Mouse (Mus musculus): ENCODE results near the gene Stxbp6. TPM values are rescaled to one million over a fixed set of nuclear protein-coding genes. Genes with fewer than 3 reads are reported as not detected.

Stxbp6 gene
- total RNA-seq, 2 experiments from 2014 or later, result 1.5 to 1.6 TPM

- no peak for ATAC-seq (replicated peaks; ENCODE audit: low FRiP score, poor library complexity, severe bottlenecking)
These were observed 141.6 kb downstream of the Stxbp6 start for GRCm38 (mm10) chr12:44932954-44933353.

GRCm38 (mm10) chr12:44931716-44932115, 142.8 kb downstream of the Stxbp6 start:
- no peak for ATAC-seq (replicated peaks; ENCODE audit: low FRiP score, poor library complexity, severe bottlenecking)

GRCm38 (mm10) chr12:44928456-44928855, 146.1 kb downstream of the Stxbp6 start:
- no peak for ATAC-seq (replicated peaks; ENCODE audit: low FRiP score, poor library complexity, severe bottlenecking)

- no peak for ATAC-seq (replicated peaks; ENCODE audit: low FRiP score, poor library complexity, severe bottlenecking)
These were observed 148.6 kb downstream of the Stxbp6 start for GRCm38 (mm10) chr12:44925901-44926300.

- ATAC-seq (replicated peaks; ENCODE audit: low FRiP score, poor library complexity, severe bottlenecking), result no peak
These were observed 151.2 kb downstream of the Stxbp6 start for GRCm38 (mm10) chr12:44923273-44923672.

- ATAC-seq (replicated peaks; ENCODE audit: low FRiP score, poor library complexity, severe bottlenecking), result no peak
These were observed 152.3 kb downstream of the Stxbp6 start for GRCm38 (mm10) chr12:44922241-44922640.

GRCm38 (mm10) chr12:44919613-44920012, 154.9 kb downstream of the Stxbp6 start:
- no peak for ATAC-seq (replicated peaks; ENCODE audit: low FRiP score, poor library complexity, severe bottlenecking)

- no peak for ATAC-seq (replicated peaks; ENCODE audit: low FRiP score, poor library complexity, severe bottlenecking)
These were observed 155.6 kb downstream of the Stxbp6 start for GRCm38 (mm10) chr12:44918929-44919328.

- no peak for ATAC-seq (replicated peaks; ENCODE audit: low FRiP score, poor library complexity, severe bottlenecking)
These were observed 160.7 kb downstream of the Stxbp6 start for GRCm38 (mm10) chr12:44913854-44914253.

- no peak for ATAC-seq (replicated peaks; ENCODE audit: low FRiP score, poor library complexity, severe bottlenecking)
These were observed 166.3 kb downstream of the Stxbp6 start for GRCm38 (mm10) chr12:44908028-44908702.

- ATAC-seq (replicated peaks; ENCODE audit: low FRiP score, poor library complexity, severe bottlenecking), result no peak
These were observed 168.5 kb downstream of the Stxbp6 start for GRCm38 (mm10) chr12:44906001-44906400.

- no peak for ATAC-seq (replicated peaks; ENCODE audit: low FRiP score, poor library complexity, severe bottlenecking)
These were observed 171.2 kb downstream of the Stxbp6 start for GRCm38 (mm10) chr12:44903205-44903732.

- no peak for ATAC-seq (replicated peaks; ENCODE audit: low FRiP score, poor library complexity, severe bottlenecking)
These were observed 175.2 kb downstream of the Stxbp6 start for GRCm38 (mm10) chr12:44899173-44899870.

- ATAC-seq (replicated peaks; ENCODE audit: low FRiP score, poor library complexity, severe bottlenecking), result no peak
These were observed 178.0 kb downstream of the Stxbp6 start for GRCm38 (mm10) chr12:44896460-44896859.

- ATAC-seq (replicated peaks; ENCODE audit: low FRiP score, poor library complexity, severe bottlenecking), result no peak
These were observed 184.7 kb downstream of the Stxbp6 start for GRCm38 (mm10) chr12:44889677-44890393.

- ATAC-seq (replicated peaks; ENCODE audit: low FRiP score, poor library complexity, severe bottlenecking), result no peak
These were observed 187.7 kb downstream of the Stxbp6 start for GRCm38 (mm10) chr12:44886826-44887225.

GRCm38 (mm10) chr12:44872697-44873096, 201.8 kb downstream of the Stxbp6 start:
- ATAC-seq (replicated peaks; ENCODE audit: low FRiP score, poor library complexity, severe bottlenecking), result no peak

- no peak for ATAC-seq (replicated peaks; ENCODE audit: low FRiP score, poor library complexity, severe bottlenecking)
These were observed 209.1 kb downstream of the Stxbp6 start for GRCm38 (mm10) chr12:44865442-44865841.

- ATAC-seq (replicated peaks; ENCODE audit: low FRiP score, poor library complexity, severe bottlenecking), result no peak
These were observed 215.1 kb downstream of the Stxbp6 start for GRCm38 (mm10) chr12:44859454-44859853.

GRCm38 (mm10) chr12:44858110-44858885, 216.2 kb downstream of the Stxbp6 start:
- no peak for ATAC-seq (replicated peaks; ENCODE audit: low FRiP score, poor library complexity, severe bottlenecking)

Data from erythroblast, adult 5-6 weeks (primary cell).